Mouse (Mus musculus) MN1 (cell line): ENCODE results near the gene Hnrnpul1.
"Not testable (repeated sequence)": the region's sequence is repeated elsewhere in the genome, so short reads cannot be mapped to it uniquely, and the experiment has no call there.

Experiments
- DNase-seq: peaks from one replicate; pipeline ENCODE4 v3.0.0-alpha.2; 2016; ENCODE audit warnings: low spot score

Gene Hnrnpul1

DNA sequence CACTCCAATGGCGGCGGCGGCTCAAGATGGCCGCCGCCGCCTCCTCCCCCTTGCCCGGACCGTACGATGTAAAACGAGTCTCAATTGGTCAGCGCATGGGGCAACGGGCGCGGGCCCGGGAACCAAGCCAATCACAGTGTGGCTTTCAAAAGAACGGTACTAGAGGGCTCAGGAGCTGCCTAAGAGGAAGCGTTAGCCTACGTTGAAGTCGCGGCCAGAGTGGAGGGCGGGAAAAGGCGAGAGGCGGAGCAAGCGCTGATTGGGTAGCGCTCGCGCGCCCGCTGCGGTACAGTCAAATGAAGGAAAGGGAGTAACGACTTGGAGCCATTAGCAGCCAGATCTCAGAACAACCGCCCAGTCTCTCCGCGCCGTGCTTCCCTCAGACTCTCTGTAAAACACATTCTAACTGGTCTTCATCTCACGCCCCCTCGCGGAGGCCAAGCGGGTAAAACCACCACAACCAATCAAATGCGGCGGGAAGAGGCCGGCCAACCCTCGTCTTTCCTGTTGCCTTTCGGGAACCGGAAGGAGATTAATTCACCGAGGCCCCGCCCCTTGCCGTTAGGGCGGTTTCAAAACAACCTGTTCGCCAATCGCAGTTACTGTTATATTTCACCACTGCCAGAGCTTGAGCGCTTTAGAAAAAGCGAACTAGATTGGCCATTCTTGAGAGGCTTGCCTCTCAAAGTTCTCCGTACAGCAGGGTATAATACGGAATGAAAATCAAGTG lies at the start of gene Hnrnpul1:
Gene Hnrnpul1, minus strand, starts transcription at position 20 of the 730 bp plus-strand sequence.
- peak; percentile 98 for DNase-seq

DNA sequence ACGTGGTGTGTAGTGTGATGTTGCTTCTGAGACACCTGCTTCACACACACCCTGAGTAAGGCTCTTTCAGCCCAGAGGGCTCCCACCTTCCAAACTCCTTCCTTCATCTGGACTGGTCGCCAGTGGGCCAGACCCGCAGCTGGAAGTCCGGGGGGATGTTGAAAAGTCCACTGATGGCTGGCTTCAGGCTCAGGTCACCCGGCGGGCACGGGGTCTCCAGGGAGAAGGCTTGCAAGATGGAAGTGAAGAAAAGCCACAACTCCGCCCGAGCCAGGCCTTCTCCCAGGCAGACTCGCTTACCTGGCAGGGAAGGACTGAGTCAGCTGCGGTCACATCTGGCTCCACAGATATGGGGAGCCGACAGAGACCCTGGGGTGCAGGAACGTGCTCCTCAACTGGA lies 48.9 kb upstream of the Hnrnpul1 start:
- DNase-seq, result no peak

- DNase-seq, result peak; percentile 80
Measured at GRCm38 (mm10) chr7:25802241-25803125, 47.9 kb upstream of the Hnrnpul1 start.

DNA sequence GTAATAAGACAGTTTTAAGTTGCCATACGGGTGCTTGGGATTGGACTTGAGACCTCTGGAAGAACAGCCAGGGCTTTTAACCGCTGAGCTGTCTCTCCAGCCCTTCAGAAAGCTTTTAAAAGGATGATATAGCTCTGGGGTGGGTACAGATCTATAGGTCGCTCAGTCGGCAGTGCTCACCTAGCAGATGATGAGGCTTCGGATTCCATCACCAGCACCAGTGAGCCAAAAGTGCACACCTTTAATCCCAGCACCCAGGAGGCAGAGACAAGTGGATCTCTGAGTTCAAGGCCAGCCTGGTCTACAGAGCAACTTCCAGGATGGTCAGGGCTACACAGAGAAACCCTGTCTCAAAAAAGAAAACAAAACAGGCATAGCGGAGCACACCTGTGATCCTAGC lies 46.5 kb upstream of the Hnrnpul1 start:
- DNase-seq, result no peak

GRCm38 (mm10) chr7:25799369-25799768 lies 44.8 kb upstream of the Hnrnpul1 start:
- no peak for DNase-seq

DNA sequence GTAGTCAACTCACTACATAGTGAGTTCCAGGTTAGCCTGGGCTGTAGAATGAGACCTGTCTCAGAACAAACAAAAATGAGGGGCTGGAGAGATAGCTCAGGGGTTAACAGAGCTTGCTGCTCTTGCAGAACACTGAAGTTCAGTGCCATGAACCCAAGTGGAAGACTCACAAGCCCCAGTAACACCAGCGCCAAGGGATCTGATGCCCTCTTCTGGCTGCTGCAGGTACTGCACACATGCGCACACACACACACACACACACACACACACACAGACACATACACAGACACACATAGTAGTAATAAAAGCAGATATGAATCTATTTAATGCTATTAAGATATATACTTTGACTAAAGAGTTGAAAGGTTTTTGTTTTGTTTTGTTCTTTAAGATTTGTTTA lies 44.0 kb upstream of the Hnrnpul1 start:
- DNase-seq, result no peak

DNA sequence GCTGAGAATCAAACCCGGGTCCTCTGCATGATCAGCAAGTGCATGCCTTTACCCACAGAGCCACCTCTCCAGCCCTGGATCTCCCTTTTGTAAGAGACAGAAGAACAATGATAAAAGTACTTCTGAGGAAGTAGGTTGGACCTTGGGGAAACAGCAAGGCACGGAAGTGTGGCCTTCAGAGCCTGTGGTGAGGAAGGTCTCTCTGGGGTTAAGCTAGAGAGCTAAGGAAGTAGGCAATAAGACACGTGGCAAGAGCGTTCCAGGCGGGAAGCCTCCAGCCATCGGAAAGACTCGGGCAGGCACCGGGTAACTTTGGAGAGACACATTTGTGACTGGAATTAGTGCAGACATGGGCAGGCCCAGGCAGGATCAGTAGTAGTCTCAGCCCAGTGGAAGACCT lies 40.2 kb upstream of the Hnrnpul1 start:
- DNase-seq, result no peak

DNA sequence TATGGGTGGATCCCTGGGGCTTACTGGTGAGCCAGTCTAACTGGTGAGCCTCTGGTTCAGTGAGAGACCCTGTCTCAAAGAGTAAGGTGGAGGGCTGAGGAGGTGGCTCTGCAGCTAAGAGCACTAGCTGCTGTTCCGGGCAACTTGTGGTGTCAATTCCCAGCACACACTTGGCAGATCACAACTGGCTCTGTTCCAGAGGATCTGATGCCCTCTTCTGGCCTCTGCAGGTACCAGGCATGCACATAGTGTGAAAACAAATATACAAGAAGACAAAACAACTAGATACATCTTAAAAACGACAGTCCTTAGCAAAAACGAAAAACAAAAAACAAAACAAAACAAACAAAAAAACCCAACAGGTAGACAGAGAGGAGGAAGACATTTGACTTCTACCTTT lies 39.1 kb upstream of the Hnrnpul1 start:
- DNase-seq, result no peak

DNA sequence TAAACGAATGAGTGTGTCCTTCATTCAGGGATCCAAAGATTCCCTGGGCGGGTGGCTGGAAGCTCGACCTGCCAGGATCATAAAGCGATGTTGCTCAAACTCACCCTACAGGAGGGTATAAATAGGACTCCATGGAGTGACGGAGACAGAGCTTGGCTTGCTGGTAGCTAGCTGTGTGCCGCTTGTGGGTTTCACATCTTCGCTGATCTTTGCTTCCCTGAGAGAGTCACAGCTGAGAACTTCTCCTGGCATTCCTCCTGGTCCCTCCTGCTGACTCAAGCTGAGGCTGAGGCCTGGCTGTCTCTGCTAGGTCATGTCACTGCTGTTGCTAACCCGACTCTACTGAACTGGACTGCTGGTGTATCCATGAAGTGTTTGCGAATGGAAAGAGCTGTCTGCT lies 38.4 kb upstream of the Hnrnpul1 start:
- not testable (repeated sequence) for DNase-seq

DNA sequence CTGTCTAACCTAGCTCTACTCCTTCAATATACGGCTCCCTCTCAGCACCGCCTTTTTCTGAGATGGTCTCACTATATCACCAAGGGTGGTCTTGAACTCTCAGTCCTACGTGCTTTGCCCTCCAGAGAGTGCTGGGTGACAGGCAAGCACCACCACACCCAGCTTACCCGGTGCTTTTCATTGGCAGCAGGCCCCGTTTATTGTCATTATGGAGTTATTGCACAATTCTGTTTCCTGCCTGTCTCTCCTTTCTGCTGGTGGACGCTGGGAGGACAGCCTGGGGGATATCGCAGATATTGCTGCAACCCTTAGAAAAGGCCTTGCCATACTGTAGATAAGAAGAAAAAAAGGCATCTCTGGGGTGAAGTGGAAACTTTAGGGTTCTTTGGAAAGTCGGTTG lies 36.1 kb upstream of the Hnrnpul1 start:
- no peak for DNase-seq

DNA sequence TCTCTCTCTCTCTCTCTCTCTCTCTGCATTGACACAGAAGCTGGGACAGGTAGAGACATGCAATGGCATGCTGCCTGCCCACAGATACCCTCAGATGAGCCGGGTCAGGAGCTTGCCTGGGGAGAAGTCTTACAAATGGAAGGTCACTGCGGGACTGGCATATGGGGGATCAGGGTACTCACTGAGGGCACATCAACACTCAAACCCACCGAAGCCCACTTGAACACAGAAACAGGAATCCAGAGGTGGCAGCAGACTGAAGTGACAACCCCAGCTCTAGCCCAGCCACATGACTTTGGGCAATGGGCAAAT lies 34.5 kb upstream of the Hnrnpul1 start:
- no peak for DNase-seq

GRCm38 (mm10) chr7:25788220-25789128 lies 33.9 kb upstream of the Hnrnpul1 start, which contains the start of gene Axl:
Gene Axl, minus strand, starts transcription at chr7:25788705.
- peak; percentile 36 for DNase-seq

GRCm38 (mm10) chr7:25787456-25788219 lies 33.1 kb upstream of the Hnrnpul1 start:
- peak; percentile 78 for DNase-seq

DNA sequence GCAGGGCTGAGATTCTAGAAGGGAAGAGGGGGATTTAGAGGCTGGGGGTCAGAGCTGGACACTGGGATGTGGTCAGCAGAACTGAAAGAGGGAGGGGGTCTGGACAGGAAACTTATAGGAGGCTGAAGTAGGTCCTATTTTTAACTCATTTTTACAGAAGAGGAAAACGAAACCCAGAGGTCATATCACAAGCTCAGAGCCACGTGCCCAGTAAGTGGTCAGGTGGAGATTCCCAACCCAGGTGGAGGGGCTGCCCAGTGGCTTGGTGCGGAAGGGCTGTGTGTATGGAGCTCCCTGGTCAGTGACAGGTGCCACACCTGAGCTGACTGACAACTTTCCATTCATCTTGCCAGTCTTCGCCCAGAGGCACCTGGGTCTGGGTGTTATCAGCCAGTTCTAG lies 32.4 kb upstream of the Hnrnpul1 start:
- no peak for DNase-seq

- DNase-seq, result no peak
Measured at GRCm38 (mm10) chr7:25785752-25786151, 31.2 kb upstream of the Hnrnpul1 start.

DNA sequence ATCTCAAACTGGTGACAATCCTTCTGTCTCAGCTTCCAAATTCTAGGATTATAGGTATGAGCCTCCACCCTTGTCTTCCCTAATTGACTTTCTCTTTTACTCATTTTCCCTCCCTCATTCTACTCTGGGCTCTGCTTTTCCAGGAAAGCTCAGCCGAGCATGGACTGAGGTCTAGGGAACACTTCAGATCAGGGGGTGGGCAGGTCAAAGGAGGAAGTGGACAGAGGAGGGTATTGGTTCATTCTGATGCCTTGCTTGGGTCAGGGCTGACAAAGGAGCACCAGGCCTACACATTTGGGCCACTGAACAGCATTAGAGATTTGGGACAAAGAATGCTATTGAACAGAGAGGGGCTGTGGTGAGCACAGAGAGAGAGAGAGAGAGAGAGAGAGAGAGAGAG lies 30.3 kb upstream of the Hnrnpul1 start:
- DNase-seq, result no peak

GRCm38 (mm10) chr7:25783746-25784145 lies 29.2 kb upstream of the Hnrnpul1 start:
- DNase-seq, result no peak

- DNase-seq, result no peak
Measured at GRCm38 (mm10) chr7:25782744-25783143, 28.2 kb upstream of the Hnrnpul1 start.

DNA sequence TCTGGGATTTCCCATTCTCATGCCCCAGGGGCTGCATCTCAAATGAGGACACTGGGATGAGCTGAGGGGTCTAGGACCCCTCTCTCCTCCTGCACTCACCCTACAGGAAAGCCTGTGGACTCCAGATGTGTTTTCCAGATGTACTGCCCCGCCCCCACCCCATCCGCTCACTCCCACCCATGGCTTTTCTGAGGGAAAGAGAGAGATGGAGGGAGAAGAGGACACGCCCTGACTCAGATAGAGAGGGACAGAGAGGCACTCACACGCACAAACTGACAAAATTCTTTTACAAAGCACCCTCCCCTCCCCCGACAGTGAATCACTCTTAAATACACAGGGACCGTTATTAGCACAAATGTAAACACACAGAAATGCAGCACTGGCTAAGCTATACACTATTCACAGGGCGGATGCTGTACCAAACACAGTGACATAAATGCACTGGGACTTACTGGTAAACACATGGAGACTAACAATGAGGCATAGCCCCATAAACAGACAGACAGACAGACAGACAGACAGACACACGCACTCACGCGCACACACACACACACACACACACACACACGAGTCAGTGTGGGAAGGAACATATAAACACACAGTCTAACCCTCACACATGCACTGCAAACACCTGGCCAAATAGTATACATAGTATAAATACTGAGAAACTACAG lies 27.5 kb upstream of the Hnrnpul1 start:
- peak; percentile 30 for DNase-seq

DNA sequence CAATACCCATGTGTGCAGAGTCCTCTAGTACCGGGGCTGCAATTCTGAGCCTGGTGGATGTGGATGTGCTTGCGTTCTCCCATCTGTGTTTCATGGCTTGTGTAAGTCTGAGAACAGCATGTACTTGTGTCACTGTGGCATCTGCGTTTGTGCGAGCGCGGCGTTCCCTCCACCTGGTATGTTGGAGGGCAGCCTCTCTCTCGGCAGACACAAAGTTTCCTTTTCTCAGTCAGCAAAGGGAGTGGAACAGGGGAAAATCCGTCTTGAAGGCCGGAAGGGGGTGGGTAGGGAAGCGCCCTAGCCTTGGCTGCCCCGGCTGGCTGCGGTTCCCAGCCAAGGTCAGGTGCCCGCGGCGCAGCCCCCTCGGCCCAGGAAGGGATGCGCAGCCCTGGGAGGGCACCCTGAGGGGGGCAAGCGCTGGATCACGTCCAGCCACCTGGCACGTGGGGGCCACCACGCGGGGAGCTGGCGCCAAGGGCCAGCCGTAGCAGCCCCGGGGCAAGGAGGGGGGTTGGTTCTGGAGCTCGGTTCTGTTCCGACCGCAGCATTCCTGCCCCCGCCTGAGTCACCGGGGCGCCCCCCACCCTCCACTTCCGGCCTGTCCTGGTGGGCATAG lies 26.9 kb upstream of the Hnrnpul1 start:
- DNase-seq, result peak; percentile 40

DNA sequence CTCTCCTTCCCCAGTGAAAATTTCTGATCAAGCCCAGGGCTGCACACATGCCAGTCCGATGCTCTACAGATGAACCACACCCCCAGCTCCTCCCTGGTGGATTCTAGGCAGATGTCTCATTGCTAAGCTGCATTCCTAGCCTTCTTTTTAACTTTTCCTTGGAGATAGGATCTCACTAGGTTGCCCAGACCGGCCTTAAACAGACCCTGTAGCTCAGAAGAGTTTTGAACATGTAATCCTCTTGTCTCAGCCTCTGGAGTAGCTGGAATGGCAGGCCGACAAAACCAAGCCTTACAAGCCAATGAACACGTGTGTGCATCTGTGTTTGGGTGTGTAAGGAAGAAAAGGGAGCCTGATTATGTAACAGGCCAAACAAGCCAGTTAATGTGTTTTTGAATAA lies 26.2 kb upstream of the Hnrnpul1 start:
- DNase-seq, result peak; percentile 10
